Mouse (Mus musculus) brain, adult 2 months (tissue): Measurements from ENCODE around the gene Aldh16a1.
"Not testable (repeated sequence)": the region's sequence is repeated elsewhere in the genome, so short reads cannot be mapped to it uniquely, and the experiment has no call there.

ENCODE experiments used
- DNase-seq: peaks from one replicate; pipeline ENCODE4 v3.0.0; 2011; ENCODE audit warnings: low read depth, low spot score

Aldh16a1 gene

DNA sequence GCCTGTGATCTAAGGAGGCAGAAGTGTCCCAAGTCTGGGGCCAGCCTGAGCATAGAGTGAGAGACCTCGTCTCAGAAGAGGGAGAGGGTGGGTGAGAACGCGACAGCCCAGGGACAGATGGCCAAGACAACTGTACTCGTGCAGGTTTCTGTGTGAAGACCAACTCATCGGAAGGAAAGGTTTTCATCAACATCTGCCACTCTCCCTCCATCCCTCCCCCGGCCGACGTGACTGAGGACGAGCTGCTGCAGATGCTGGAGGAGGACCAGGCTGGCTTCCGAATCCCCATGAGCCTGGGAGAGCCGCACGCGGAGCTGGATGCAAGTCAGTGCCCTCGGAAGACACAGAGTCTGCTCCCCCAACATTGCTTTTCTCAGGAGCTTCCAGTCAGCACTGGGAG is 3.1 kb upstream of the Aldh16a1 start:
- peak; percentile 80 for DNase-seq

DNA sequence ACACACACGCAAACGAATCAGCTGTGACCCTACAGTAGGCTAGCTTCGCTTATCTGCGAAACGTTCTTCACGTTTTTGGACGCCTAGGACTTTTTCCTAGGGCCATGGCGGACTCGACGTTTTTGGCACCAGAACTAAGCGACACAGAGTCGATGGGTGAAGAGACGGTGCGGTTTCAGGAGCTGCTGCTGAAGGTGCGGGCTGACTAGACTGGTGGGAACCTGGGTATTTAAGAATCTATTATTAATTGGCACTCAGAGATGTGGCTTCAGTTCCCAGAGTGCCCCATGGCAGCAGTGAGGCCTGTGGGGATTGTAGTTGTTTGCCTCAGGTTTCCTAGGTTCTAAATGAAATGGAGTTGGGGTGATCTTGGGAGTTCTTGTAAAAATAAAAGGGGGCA is 1.8 kb upstream of the Aldh16a1 start:
- DNase-seq: no peak

DNA sequence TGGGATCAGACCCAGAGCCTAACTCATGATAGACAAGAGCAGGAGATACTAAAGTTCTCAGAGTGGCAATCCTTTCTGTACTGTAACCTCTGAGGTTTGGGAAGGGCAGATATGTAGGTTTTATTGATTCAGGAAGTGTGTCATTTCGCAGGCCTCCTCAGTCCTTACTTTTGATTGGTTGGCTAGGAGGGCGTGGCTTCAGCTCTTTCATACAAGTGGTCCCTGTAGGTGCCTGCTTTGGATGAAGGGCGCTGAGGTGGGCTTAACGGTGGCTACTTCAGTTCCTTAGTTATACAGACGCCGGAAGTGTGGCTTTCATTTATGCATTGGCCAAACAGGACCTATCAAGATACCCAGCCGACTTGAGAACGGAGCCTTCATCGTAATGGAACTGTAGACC is 1.2 kb upstream of the Aldh16a1 start:
- no peak for DNase-seq

DNA sequence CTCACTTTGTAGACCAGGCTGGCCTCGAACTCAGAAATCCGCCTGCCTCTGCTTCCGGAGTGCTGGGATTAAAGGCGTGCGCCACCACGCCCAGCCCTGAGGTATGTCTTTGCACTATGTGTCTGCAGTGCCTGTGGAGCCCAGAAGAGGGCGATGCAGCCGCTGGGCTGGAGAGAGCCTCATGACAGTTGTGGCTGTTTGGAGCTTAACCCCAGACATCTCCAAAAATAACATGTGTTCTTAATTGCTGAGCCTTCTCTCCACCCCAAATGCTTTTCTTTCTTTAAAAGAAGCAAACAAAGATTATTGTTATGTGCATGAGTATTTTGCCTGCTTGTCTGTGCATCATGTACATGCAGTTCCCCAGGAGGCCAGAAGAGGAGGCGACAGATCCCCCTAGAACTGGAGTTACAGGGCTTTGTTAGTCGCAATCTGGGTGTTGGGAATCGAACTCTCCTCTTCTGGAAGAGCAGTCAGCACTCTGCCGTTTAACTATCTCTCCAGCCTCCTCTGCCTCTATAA is 670 bp upstream of the Aldh16a1 start:
- DNase-seq: peak; percentile 62

DNA sequence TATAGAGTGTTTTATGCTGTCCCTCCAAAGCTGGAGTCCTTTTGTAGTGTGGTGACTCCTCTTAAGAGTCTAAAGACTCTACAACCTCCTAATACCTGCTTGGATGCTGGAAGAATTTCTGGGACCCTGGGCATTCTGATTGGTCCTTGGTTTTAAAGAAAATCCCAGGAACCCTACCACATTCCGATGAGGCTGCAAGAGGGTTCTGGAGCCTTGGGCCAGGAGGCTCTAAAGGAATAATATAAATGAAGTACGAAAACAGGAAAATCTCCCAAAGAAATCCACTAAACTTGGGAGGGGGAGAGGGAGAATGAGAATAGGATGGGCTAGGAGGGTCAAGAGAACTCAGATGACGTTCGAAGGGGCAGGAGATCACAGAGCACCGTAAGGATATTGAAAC is 798 bp downstream of the Aldh16a1 start:
- no peak for DNase-seq

DNA sequence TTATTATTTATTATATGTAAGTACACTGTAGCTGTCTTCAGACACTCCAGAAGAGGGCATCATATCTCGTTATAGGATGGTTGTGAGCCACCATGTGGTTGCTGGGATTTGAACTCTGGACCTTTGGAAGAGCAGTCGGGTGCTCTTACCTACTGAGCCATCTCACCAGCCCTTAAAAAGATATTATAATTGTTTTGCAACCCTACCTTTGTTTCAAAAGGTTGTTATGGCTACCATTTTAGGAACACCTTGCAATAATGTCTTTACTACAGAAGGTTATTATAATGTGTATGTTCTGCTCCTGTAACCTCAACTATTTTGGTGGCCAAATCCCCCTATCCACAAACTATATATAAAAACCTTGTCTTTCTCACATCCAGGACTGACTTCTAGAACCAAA is 1.3 kb downstream of the Aldh16a1 start:
- not testable (repeated sequence) for DNase-seq

DNA sequence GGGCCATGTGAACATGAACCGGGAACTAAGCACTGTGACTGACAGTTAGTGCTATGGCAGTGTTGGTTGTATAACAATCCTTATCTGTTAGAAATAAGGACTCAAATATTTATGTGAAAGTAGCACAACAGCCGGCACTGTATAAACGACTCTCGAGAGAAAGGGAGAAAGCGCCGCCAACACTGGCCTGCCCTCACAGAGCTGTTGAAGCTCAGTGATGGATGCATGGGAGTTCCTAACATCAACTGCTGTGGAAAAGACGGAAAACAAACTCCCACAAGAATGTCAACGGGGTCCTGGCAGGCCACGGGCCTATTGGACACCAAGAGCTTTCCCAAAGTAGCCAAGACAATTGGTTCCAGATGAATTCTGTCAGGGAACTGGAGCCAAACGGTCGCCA is 3.1 kb downstream of the Aldh16a1 start:
- no peak for DNase-seq

DNA sequence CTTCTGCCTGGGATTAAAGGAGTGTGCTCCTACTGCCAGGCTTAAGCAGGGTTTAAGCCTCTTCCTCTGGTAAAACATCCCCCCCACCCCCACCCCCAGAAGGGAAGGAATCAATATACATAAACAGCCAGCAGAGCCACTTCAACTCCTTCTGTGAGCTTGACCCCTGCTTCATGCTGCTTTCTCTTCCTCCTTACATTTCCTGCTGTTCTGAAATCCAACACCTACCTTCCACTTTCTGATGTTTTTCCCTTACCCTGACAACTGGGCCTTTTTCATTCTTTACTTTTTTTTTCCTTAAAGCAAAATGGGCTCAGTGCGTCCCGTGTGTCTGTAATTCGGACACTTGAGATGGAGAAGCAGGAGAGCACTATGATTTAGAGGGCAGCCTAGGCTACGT is 4.1 kb downstream of the Aldh16a1 start:
- no peak for DNase-seq

DNA sequence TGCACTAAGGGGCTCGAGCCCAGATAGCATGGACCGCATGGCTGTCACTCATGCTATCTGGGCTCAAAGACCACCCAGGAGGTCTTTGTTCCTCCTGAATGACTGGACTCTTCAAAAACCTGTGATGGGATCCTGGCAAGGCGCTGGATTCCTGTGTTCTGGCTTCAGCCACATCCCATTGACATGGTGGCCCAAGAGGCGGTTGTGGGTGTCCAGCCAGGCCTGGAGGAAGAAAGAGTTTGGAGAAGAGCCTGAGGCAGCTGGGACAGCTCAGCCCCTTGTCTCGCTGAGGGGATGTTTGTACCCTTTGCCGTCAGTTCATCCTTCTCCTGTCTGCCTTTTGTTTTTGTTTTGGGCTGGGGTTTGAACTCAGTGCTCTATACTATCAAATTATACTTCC is 4.8 kb downstream of the Aldh16a1 start:
- no peak for DNase-seq

DNA sequence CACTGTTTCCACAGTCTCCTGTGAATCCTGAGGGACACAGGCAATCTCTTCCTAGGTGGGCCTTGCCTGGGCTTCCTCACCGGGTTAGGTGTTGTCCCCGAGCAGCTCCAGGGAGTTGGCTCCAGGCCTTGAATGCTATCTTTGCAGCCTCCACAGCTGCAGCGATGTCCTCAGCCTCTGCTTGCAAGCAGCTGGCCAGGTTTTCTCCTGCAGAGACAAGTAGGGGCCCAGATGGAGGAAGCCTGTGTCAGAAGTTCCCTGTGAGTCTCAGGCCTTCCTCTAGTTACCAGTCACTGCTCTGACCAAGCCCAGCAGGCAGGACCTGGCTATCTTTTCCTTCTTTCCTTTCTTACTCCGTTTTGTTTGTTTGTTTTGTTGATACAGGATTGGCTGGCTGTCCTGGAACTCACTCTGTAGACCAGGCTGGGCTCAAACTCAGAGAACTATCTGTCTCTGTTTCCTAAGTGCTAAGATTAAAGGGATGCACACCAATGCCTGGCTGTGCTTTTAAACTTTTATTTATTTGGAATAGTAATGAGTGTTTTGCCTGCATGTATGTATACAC is 5.8 kb downstream of the Aldh16a1 start:
- DNase-seq: no peak

DNA sequence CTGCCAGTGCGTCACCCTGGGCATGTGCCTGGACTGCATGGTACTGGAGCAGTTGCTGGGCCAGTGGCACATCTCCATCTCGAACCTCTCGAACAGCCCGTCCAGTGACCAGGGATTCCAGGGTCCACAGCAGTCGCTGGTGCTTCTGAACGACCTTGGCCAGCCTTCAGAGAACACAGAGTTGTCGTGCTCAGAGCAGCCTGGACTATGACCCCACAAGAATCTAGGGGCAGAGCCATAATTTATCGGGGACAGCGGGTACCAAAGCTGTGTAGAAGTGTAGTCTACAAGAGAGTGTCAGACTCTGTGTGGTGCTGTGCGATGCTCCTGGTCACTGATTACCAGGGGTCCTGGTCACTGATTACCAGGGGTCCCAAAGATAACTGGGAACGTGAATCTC is 6.5 kb downstream of the Aldh16a1 start:
- DNase-seq: no peak

DNA sequence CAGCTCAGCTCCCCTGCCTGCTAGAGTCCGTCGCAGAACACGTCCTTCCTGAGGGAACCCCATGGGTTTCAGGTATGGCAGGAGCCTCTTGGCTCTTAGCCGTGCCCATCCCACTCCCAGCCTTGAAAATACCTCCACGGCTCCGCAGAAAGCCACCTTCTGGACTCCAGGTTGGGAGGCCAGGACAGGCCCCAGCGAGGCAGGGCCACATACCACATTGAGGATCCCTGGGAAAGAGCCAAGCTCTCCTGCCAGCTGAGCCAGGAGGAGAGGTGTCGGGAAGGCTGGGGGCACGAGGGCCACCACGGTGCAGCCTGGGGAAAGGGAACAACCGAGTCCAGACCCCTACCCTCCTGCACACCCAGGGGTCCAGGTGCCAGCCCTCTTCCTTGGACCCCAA is 7.1 kb downstream of the Aldh16a1 start:
- DNase-seq: no peak

DNA sequence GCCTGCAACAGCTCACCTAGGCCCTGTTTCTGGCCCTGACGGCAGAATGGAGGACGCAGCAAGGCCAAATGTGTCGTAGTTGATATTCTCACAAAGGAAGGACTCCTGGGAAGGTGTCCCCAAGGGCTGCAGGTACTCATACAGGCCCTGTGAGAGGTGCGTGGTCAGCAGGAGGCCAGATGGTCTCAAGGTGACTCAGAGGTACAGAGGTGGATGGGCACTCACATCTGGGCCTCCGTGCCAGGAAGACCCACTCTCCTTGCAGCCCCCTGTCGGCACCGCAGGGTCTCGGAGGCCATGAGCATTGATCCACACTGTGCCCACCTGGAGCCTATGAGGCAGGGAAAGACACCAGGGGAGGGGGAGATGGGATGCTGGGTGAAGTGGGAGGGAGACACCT is 8.9 kb downstream of the Aldh16a1 start:
- no peak for DNase-seq

DNA sequence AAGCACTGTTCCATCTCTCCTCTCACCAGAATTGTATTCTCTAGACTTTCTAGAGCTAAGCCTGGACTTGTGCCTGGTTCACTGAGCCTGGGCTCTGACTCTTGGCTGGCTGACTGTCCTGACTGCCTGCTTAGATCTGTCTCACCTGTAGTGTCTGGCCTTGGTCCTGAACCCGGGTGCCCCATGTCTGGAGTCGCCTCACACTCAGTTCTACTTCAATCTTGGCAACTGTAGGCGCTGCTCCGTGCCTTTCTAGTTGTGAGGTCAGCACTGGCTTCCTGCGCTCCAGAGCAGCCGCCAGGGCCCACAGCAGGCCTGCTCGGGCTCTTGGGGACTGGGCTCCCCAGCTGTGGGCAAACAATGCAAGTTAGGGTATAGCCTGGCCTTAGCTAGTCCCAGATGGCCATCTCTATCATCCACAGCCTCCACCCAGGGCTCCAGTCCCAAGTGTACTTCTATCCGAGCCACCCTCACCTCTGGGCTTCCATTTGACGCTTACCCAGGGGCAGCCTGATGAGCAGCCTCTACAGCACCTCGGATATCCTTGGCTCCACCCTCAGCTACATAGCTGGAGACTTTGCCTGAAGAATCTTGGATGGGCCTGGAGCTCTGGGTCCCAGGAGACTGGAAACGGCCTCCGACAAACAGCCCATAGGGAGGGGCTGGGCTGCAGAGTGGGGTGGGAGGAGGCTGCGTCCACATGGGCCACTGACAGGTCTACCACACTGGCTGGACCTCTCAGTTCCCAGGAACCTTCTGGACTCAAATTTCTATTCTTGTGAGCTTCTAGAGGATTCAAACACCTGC is 9.8 kb downstream of the Aldh16a1 start:
- DNase-seq: no peak

DNA sequence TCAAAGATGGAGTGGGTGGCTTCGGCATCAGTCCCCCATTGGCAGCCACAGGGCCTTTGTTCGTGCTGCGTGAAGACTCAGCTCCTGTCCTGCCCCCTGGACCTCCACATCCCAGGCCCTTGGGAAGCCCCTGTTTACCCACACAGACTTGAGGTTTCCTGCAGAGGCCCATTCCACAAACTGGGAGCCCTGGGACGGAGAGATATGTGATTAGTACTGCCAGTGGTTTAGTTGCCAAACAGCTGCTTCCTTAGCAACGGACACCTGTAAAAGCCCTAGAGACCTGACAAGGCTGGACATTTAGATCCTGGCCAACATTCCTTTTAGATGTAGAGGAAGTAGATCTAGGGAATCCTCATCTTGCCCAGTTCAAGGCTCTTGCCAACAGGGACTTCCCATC is 12.5 kb downstream of the Aldh16a1 start:
- no peak for DNase-seq

DNA sequence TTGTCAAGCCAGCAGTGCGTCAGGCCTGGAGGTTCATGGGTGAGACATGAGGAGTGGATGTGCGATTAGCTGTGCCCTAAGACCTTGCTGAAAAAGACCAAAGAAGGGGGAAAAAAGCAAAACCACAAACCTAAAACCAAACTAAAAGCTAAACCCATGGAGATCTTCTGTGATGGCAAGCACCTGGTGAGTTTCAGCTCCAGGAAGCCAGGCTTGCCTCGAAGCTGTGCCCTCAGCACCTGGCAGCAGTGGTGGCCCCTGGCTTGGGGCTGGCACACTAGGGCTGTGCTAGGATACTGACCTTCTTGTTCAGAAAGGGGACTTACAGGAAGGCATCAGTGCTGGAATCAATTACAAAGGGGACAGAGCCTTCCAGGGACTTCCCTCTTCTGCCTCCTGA is 13.1 kb downstream of the Aldh16a1 start:
- no peak for DNase-seq

DNA sequence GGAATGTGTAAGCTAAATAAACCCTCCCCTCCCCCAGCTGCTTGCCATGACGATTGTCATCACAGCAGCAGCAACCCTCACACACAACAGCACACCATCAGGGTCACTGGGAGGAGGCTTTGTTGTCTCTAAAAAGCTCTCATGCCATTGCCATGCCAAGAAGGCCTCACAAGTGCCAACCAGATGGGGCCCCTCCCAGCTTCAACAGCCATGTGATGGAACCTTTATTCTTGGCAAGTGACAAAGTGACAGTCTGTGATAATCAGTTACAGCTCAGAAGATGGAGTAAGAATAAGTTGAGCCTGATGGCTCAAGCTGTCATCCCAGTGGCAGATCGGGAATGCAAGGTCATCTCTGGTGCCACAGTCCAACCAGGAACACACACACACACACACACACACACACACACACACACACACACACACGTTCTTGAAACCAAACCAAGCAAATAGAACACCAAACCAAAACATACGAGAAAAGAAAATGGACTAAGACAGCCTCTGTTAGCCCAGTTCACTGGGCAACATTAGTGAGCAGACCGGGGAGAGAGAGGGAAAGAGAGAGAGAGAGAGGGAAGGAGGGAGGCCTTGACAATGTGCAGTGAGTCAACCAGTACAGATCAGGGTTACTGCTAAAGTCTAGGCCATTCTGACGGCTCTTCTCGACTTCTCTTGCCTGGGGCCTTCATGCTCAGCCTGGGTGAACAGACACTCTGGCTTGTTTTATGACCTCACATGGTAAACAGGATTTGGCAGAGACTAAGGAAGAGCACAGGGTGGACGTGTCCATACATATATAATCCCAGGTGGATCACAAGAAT is 14.3 kb downstream of the Aldh16a1 start:
- no peak for DNase-seq

DNA sequence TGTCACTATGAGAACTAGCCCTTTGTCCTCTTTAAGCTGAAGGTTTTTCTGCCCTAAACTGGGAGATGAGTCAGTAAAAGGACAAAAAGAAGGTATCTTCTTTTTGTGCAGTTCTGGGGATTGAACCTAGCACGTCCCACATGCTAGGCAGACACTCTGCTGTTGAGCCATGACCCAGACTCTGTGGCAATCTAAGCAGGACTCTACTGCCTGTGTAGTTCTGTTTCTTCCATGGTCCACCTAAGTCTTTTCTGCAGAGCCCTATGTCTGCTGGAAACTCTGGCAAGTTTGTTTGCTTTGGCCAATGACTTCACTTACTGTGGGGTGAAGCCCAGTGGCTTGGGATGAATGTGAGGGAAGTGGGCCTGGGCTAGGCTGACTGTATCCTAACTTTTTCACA is 16.0 kb downstream of the Aldh16a1 start:
- DNase-seq: no peak

DNA sequence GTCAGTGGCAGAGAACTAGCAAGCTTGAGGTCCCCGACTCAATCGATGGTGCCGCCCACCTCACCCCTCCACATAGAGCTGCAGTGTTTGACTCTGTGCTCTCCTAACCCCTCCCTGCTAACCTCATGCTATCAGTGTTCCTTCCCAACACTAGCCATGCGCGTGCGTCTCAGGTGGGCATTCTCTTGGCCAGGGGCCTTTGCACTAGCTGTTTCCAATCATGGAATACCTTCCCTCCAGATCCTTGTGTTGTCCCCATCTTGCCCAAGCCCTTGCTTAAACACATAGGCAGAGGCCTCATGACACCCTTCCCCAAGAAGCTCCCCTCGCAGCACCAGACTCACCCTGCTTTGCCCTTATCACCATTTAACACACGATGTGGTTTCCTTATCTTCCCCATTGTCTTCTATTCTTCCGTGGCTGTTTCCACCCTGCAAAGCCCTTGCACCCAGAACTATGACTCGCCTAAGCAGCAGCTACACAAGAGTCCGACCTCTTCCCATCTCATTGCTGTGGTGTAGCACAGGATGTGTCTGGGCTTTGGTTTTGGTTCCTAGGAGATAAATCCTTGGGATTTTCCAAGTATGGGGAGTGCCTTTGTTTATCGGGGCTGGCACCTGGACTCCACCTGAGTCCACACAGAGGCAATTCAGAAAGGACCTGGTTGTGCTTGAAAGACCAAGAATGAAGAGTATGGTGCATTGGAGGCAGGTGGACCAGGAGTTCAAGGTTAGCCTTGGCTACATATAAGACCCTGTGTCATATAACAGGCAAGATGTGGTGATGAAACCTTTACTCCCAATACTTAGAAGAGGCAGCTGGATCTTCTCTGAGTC is 17.0 kb downstream of the Aldh16a1 start:
- no peak for DNase-seq

DNA sequence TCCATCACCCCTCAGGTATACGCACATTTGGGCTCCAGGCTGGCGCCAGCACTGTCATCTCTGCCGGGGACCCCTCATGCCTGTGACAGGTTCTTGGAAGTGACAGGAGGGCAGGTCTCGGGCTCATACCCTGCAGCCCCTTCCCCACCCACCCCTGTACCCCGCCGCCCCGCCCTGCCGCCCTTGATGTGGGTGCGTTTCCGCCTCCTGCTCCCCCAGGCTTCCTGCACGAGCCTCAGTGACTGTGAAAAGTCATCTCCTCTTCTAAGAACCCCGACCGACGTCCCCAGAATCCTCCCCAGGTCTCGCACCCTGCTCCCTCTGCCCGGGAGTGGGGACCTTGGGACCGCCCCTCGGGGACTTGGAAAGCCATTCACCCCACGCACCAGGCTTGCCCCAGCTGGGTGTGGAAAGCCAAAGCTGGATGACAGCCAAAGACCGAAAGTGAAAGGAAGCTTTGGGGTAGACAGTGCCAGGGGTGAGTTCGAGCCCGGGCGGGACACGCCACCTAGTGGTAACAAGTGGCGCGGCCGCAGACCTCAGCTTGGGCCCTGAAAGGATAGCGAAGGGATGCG is 18.3 kb downstream of the Aldh16a1 start, which contains the start of the genes Gm45713 and Flt3l:
Gene Gm45713 (minus strand): TSS at position 239 of the 575 bp plus-strand sequence.
Gene Flt3l (minus strand): TSS at position 440 of the 575 bp plus-strand sequence.
- DNase-seq: peak; percentile 93

DNA sequence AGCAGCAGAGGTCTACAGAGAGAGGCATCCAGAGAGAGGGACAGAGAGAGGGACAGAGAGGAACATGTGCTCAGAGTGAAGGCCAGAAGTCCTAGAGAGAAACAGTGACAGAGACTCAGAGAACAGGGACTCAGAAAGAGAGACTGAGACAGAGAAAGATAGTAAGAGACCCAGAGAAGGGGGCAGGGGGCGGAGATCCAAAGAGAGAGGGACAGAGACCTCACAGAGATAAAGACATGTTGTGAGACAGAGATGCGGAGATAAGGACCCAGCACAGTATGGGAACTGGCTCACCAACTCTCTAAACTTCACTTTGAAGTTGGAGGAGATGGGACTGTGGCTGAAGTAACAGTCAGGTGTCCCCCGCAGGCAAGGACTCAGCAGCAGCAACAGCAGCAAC is 19.0 kb downstream of the Aldh16a1 start:
- no peak for DNase-seq
